Mouse (Mus musculus) layer of hippocampus, adult 11-12 months (tissue): ENCODE measurements around the gene Nsd2.
"Not testable (repeated sequence)": the region's sequence is repeated elsewhere in the genome, so short reads cannot be mapped to it uniquely, and the experiment has no call there.

Source experiments
- DNase-seq: peaks from one replicate; pipeline ENCODE4 v3.0.0; 2022; ENCODE audit warnings: low spot score

The Nsd2 gene

DNA sequence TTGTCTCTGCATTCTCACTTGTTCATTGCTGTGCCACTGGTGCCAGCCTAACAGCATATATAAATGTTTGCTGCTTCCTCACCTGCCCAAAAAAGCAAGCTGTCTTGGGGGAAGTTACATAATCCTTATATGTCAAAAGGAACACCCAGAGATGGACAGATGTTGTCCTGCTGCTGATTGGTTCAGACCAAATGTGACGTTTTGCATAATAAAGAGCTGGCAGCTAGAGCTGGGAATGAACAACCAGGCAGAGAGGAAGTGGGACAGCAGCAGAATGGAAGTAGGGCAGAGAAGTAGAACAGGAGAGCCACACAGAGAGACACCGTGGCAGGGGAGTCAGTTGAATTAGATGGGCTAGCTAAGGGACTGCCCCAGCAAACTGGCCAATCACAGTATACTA lies 111.9 kb downstream of the Nsd2 start:
- DNase-seq: no peak

GRCm38 (mm10) chr5:33934081-33934480 lies 113.6 kb downstream of the Nsd2 start:
- DNase-seq: no peak

- no peak for DNase-seq
Observed at GRCm38 (mm10) chr5:33934877-33935276, 114.4 kb downstream of the Nsd2 start.

- no peak for DNase-seq
Observed at GRCm38 (mm10) chr5:33935700-33936111, 115.2 kb downstream of the Nsd2 start.

DNA sequence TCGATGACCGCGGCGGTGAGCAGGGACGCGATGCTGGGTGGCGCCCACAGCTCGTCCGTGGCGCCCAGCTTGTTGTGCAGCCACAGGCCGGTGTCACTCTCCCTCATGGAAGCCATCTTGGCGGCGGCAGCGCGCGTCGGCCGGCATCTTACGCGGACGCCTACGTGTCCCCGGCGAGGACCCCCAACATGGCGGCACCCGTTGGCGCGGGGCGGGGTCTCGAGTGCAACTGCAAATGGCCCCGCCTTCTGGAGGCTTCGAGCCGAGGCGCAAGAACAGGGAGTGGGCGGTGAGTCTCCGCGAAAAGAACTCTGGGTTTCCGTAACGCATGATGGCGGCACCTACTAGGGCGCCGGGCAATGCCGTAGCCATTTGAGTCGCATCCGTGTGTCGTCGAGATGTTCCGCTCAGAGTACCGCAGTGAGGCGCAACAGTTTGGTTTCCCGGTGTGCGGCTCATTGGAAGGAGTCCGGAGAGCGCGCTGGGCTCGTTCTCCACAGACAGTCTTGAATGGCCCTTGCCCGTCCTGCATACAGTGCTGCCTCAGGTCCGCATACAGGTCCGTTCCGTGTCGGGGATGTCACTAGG lies 115.7 kb downstream of the Nsd2 start, which contains the start of gene Nelfa:
TSS of gene Nelfa (minus strand) at position 294 of the 588 bp plus-strand sequence.
- DNase-seq: peak; percentile 99

- DNase-seq: no peak
Observed at GRCm38 (mm10) chr5:33937230-33937629, 116.7 kb downstream of the Nsd2 start.

GRCm38 (mm10) chr5:33938448-33938847 lies 117.9 kb downstream of the Nsd2 start:
- DNase-seq: peak; percentile 35

- not testable (repeated sequence) for DNase-seq
Observed at GRCm38 (mm10) chr5:33947035-33947434, 126.5 kb downstream of the Nsd2 start.
